Mouse (Mus musculus) MEL (cell line): ENCODE results near the gene BC052040. TPM values are rescaled to one million over a fixed set of nuclear protein-coding genes. Genes with fewer than 3 reads are reported as not detected.

Experiments used
- DNase-seq: peaks from one replicate; pipeline ENCODE4 v3.0.0; 2011; ENCODE audit warnings: low read depth, low spot score
- H3K27ac ChIP-seq: 2 replicates; pipeline ENCODE4 v1.5.1; 2012; ENCODE audit warnings: low read depth, mild to moderate bottlenecking, control low read depth, low read length, moderate library complexity; ENCODE audit not compliant: control insufficient read depth
- H3K27me3 ChIP-seq, 2 experiments: fragments of 150-350 bp in 1 of 2; sonication (generic) in 1 of 2; 2 replicates each; pipeline ENCODE4 v1.6.1; 2012; ENCODE audit warnings: low read length in 2 of 2, mild to moderate bottlenecking in 2 of 2, improper control_type of control experiment in 1 of 2, moderate library complexity in 1 of 2; ENCODE audit not compliant: insufficient read depth in 2 of 2, control insufficient read depth in 1 of 2
- H3K36me3 ChIP-seq, 2 experiments: 2 replicates each; pipeline ENCODE4 v1.6.1; 2012 to 2014; ENCODE audit warnings: low read length in 2 of 2, improper control_type of control experiment in 1 of 2, inconsistent platforms in 1 of 2, mild to moderate bottlenecking in 1 of 2; ENCODE audit not compliant: insufficient read depth in 2 of 2, control insufficient read depth in 1 of 2
- H3K4me1 ChIP-seq, 2 experiments: fragments of 150-350 bp in 1 of 2; sonication (generic) in 1 of 2; 2 replicates each; pipeline ENCODE4 v1.6.1; 2012; ENCODE audit warnings: low read length in 2 of 2, improper control_type of control experiment in 1 of 2, mild to moderate bottlenecking in 1 of 2; ENCODE audit not compliant: insufficient read depth in 2 of 2, control insufficient read depth in 1 of 2
- H3K4me3 ChIP-seq, 2 experiments: fragments of 150-350 bp in 1 of 2; sonication (generic) in 1 of 2; 2 replicates each; pipeline ENCODE4 v1.5.1; 2012; ENCODE audit warnings: low read depth in 2 of 2, low read length in 2 of 2, mild to moderate bottlenecking in 2 of 2, moderate library complexity in 2 of 2, control low read depth in 1 of 2, improper control_type of control experiment in 1 of 2; ENCODE audit not compliant: control insufficient read depth in 1 of 2, insufficient read depth in 1 of 2
- H3K79me2 ChIP-seq: 2 replicates; pipeline ENCODE4 v1.6.1; 2012; ENCODE audit warnings: mild to moderate bottlenecking, low read length, moderate library complexity; ENCODE audit not compliant: control insufficient read depth, poor library complexity, insufficient read depth
- H3K9ac ChIP-seq: 2 replicates; pipeline ENCODE4 v1.6.1; 2012; ENCODE audit warnings: low read depth, mild to moderate bottlenecking, control low read depth, low read length, moderate library complexity; ENCODE audit not compliant: control insufficient read depth, poor library complexity, severe bottlenecking
- H3K9me3 ChIP-seq: fragments of 150-350 bp; sonication (generic); replicated peaks from 2 replicates; pipeline ENCODE4 v1.6.1; 2012; ENCODE audit warnings: mild to moderate bottlenecking, low read length, improper control_type of control experiment, moderate library complexity; ENCODE audit not compliant: insufficient read depth
- BHLHE40 ChIP-seq: IDR thresholded peaks from 2 replicates; pipeline ENCODE4 v1.6.1; 2012; ENCODE audit warnings: low read depth, mild to moderate bottlenecking, inconsistent platforms, low read length, improper control_type of control experiment, borderline replicate concordance
- E2F4 ChIP-seq: IDR thresholded peaks from 2 replicates; pipeline ENCODE4 v1.6.1; 2011; ENCODE audit warnings: low read depth, low read length, improper control_type of control experiment, borderline replicate concordance
- ELF1 ChIP-seq: IDR thresholded peaks from 2 replicates; pipeline ENCODE4 v1.6.1; 2014; ENCODE audit warnings: low read depth, mild to moderate bottlenecking, inconsistent platforms, low read length, improper control_type of control experiment, moderate library complexity
- EP300 ChIP-seq, 2 experiments: IDR thresholded peaks; 2 replicates each; pipeline ENCODE4 v1.6.1; 2011; ENCODE audit warnings: improper control_type of control experiment in 2 of 2, low read length in 2 of 2, low read depth in 1 of 2, mild to moderate bottlenecking in 1 of 2
- ETS1 ChIP-seq: IDR thresholded peaks from 2 replicates; pipeline ENCODE4 v1.6.1; 2012; ENCODE audit warnings: low read depth, mild to moderate bottlenecking, inconsistent platforms, low read length, improper control_type of control experiment, moderate library complexity
- GABPA ChIP-seq: IDR thresholded peaks from 2 replicates; pipeline ENCODE4 v1.6.1; 2012; ENCODE audit warnings: low read depth, mild to moderate bottlenecking, inconsistent platforms, low read length, improper control_type of control experiment, moderate library complexity
- HCFC1 ChIP-seq: IDR thresholded peaks from 2 replicates; pipeline ENCODE4 v1.6.1; 2012; ENCODE audit warnings: low read depth, mild to moderate bottlenecking, inconsistent platforms, low read length, improper control_type of control experiment, moderate library complexity
- JUND ChIP-seq: IDR thresholded peaks from 2 replicates; pipeline ENCODE4 v1.6.1; 2011; ENCODE audit warnings: low read depth, mild to moderate bottlenecking, improper control_type of control experiment, low read length
- KAT2A ChIP-seq: conservative IDR thresholded peaks from 2 replicates; pipeline ENCODE4 v1.6.1; 2012; ENCODE audit warnings: low read depth, low read length, improper control_type of control experiment, inconsistent platforms
- MAX ChIP-seq: IDR thresholded peaks from 2 replicates; pipeline ENCODE4 v1.6.1; 2011; ENCODE audit warnings: low read length, improper control_type of control experiment
- MEF2A ChIP-seq: IDR thresholded peaks from 2 replicates; pipeline ENCODE4 v1.6.1; 2014; ENCODE audit warnings: low read depth, mild to moderate bottlenecking, inconsistent platforms, low read length, improper control_type of control experiment; ENCODE audit not compliant: poor library complexity, insufficient replicate concordance, severe bottlenecking; ENCODE audit errors: extremely low read depth
- MXI1 ChIP-seq: IDR thresholded peaks from 2 replicates; pipeline ENCODE4 v1.6.1; 2011; ENCODE audit warnings: mild to moderate bottlenecking, low read depth, low read length, improper control_type of control experiment
- MYB ChIP-seq: IDR thresholded peaks from 2 replicates; pipeline ENCODE4 v1.6.1; 2011; ENCODE audit warnings: mild to moderate bottlenecking, low read depth, low read length, improper control_type of control experiment
- NELFE ChIP-seq: IDR thresholded peaks from 2 replicates; pipeline ENCODE4 v1.6.1; 2011; ENCODE audit warnings: low read depth, low read length, improper control_type of control experiment
- NRF1 ChIP-seq: IDR thresholded peaks from 2 replicates; pipeline ENCODE4 v1.6.1; 2014; ENCODE audit warnings: low read depth, mild to moderate bottlenecking, inconsistent platforms, low read length, improper control_type of control experiment, moderate library complexity; ENCODE audit not compliant: poor library complexity, insufficient read depth, severe bottlenecking
- POLR2A ChIP-seq, 2 experiments: IDR thresholded peaks; 2 replicates each; pipeline ENCODE4 v1.6.1; 2011 to 2012; ENCODE audit warnings: low read length in 2 of 2, mild to moderate bottlenecking in 2 of 2, control low read depth in 1 of 2, improper control_type of control experiment in 1 of 2, low read depth in 1 of 2, moderate library complexity in 1 of 2; ENCODE audit not compliant: control insufficient read depth in 1 of 2, insufficient read depth in 1 of 2, poor library complexity in 1 of 2
- RAD21 ChIP-seq: IDR thresholded peaks from 2 replicates; pipeline ENCODE4 v1.6.1; 2011; ENCODE audit warnings: mild to moderate bottlenecking, low read depth, low read length, improper control_type of control experiment
- SIN3A ChIP-seq: IDR thresholded peaks from 2 replicates; pipeline ENCODE4 v1.6.1; 2012; ENCODE audit warnings: low read length, improper control_type of control experiment, inconsistent platforms
- TAL1 ChIP-seq: IDR thresholded peaks from 2 replicates; pipeline ENCODE4 v1.6.1; 2012; ENCODE audit warnings: mild to moderate bottlenecking, inconsistent platforms, low read length, moderate library complexity, mixed read lengths
- UBTF ChIP-seq: IDR thresholded peaks from 2 replicates; pipeline ENCODE4 v1.6.1; 2012; ENCODE audit warnings: low read depth, mild to moderate bottlenecking, inconsistent platforms, low read length, improper control_type of control experiment, moderate library complexity, borderline replicate concordance; ENCODE audit not compliant: insufficient read depth
- USF1 ChIP-seq: IDR thresholded peaks from 2 replicates; pipeline ENCODE4 v1.6.1; 2014; ENCODE audit warnings: low read depth, mild to moderate bottlenecking, inconsistent platforms, low read length, improper control_type of control experiment, moderate library complexity
- ZC3H11A ChIP-seq: IDR thresholded peaks from 2 replicates; pipeline ENCODE4 v1.6.1; 2012; ENCODE audit warnings: low read depth, mild to moderate bottlenecking, inconsistent platforms, low read length, improper control_type of control experiment
- ZKSCAN1 ChIP-seq: IDR thresholded peaks from 2 replicates; pipeline ENCODE4 v1.6.1; 2012; ENCODE audit warnings: low read depth, mild to moderate bottlenecking, inconsistent platforms, low read length, improper control_type of control experiment, moderate library complexity
- ZMIZ1 ChIP-seq: IDR thresholded peaks from 2 replicates; pipeline ENCODE4 v1.6.1; 2012; ENCODE audit warnings: low read depth, mild to moderate bottlenecking, inconsistent platforms, low read length, improper control_type of control experiment, moderate library complexity
- polyA plus RNA-seq, 2 experiments: library from polyadenylated mRNA; stranded (reverse) in 1 of 2; unstranded in 1 of 2; fragments of >175 nt in 1 of 2; fragments of >200 nt in 1 of 2; gene quantifications; 2 replicates each; pipeline versions ENCODE4 v1.2.1 to v1.2.4; 2012; ENCODE audit warnings: low replicate concordance in 2 of 2, low read depth in 1 of 2; ENCODE audit not compliant: insufficient read length in 2 of 2, insufficient read depth in 1 of 2, missing spikeins in 1 of 2
- total RNA-seq: library from RNA; depleted of rRNA; stranded (reverse); fragments of 300-350 nt; gene quantifications from 2 replicates; pipeline ENCODE4 v1.2.3, GENCODE M21; 2012

BC052040 gene
- total and polyA plus RNA-seq, 3 experiments, result 5.3 to 18.2 TPM; not detected in 1

DNA sequence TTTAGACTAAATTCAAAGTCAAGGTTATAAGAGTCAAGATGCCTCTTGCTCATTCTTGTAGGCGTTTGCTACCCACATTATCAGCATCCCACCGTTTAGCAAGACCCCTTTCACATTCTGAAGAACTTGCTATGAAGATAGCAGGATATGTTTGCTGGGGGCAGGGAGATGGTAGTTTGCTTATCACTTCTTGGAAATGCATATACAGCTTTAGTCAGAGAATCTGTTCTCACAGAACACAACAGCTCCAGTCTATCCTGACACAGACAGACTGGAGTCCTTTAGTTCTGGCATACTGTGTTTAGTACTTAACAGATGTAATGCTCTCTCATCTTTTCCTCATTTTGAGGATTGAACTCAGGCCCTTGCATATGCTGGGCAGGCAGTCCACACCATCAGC, 28.6 kb downstream of the BC052040 start:
- no peaks in the 10 kb centered on the region for H3K27me3 ChIP-seq
- H3K9ac ChIP-seq, result no peak overlapping the region
- peaks cover 2 to 10% of the 10 kb centered on the region in 2 experiments; a peak in 3 of 4 replicates for H3K36me3 ChIP-seq
- no peak for TF ChIP-seq MYB
- TF ChIP-seq NELFE, result no peak
- no peak for TF ChIP-seq E2F4
- no peak for TF ChIP-seq MXI1
- TF ChIP-seq POLR2A (IDR thresholded peaks at IDR 0.05; ENCODE audit: control insufficient read depth in 1 of 2, insufficient read depth in 1 of 2, low read depth in 1 of 2, low read length in 2 of 2, poor library complexity in 1 of 2), result no peak
- TF ChIP-seq MEF2A, result no peak
- no peak for TF ChIP-seq ELF1
- no peak for TF ChIP-seq JUND
- TF ChIP-seq SIN3A, result no peak
- TF ChIP-seq MAX, result no peak
- TF ChIP-seq NRF1, result no peak
- no peak for TF ChIP-seq ZC3H11A
- no peak for TF ChIP-seq ZMIZ1
- no peak for TF ChIP-seq GABPA
- TF ChIP-seq USF1, result no peak
- no peak for TF ChIP-seq UBTF
- H3K9me3 ChIP-seq, result no peaks in the 10 kb centered on the region
- peaks cover 2 to 8% of the 10 kb centered on the region in 2 experiments; a peak in 2 of 4 replicates for H3K4me1 ChIP-seq
- DNase-seq, result no peak
- no peak overlapping the region for H3K4me3 ChIP-seq
- H3K79me2 ChIP-seq, result no peaks in the 10 kb centered on the region
- H3K27ac ChIP-seq, result no peak overlapping the region

DNA sequence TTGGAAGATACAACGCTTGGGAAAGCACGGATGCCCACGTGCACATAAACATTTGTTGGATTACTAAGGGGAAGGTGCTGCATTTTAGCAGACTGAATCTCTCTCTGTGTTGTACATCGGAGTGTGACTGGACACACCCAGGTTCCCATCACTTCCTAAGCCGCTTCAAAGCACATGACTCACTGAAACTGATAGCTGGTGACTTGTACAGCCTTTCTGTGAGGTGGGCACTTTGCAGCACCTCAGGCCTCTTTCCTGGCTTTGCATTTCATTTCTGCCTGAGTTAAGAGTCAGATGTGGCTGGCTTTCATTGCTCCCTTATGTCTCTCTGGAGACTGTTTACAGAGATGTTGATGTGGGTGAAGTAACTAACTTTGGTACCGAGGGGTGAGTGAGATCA, 29.0 kb downstream of the BC052040 start:
- Histone ChIP-seq H3K4me1 (peaks cover 2 to 8% of the 10 kb centered on the region in 2 experiments; a peak in 2 of 4 replicates), H3K79me2 (no peaks in the 10 kb centered on the region), H3K9me3 (no peaks in the 10 kb centered on the region), H3K9ac (no peak overlapping the region), H3K4me3 (no peak overlapping the region), H3K36me3 (peaks cover 2 to 10% of the 10 kb centered on the region in 2 experiments; a peak in 3 of 4 replicates), H3K27me3 (no peaks in the 10 kb centered on the region), H3K27ac (no peak overlapping the region)
- TF ChIP-seq RAD21, result no peak
- no peak for TF ChIP-seq ZKSCAN1
- TF ChIP-seq BHLHE40, result no peak
- TF ChIP-seq HCFC1, result no peak
- no peak for TF ChIP-seq ETS1
- no peak for TF ChIP-seq KAT2A
- TF ChIP-seq NELFE, result no peak
- TF ChIP-seq SIN3A, result no peak
- no peak for TF ChIP-seq TAL1
- no peak for TF ChIP-seq EP300 (IDR thresholded peaks at IDR 0.05; ENCODE audit: low read depth in 1 of 2, low read length in 2 of 2)
- no peak for TF ChIP-seq MEF2A
- DNase-seq, result no peak
